Mouse (Mus musculus): ENCODE results near the gene Grm8. TPM values are rescaled to one million over a fixed set of nuclear protein-coding genes. Genes with fewer than 3 reads are reported as not detected.
A peak's percentile ranks its signal among the peaks of the same experiment; 100 is the strongest.

The Grm8 gene
- 0.09 and 0.35 TPM in 2 replicates for polyA plus RNA-seq (2015; fragmentation: Nextera tagmentation; extraction: Ambion mirVana)

GRCm38 (mm10) chr6:28135001-28135401, at the start of gene Grm8:
TSS of gene Grm8 (minus strand) at chr6:28135178.
- Histone ChIP-seq H3K4me2 (replicated peaks; ENCODE audit: low read depth, low read length) (peak within 1 kb of the TSS; percentile 99), H3K9ac (replicated peaks; ENCODE audit: low read length) (peak within 1 kb of the TSS; percentile 59), H3K27me3 (ENCODE audit: insufficient read depth, low read length) (peaks cover 45% of the 10 kb centered on the region), H3K4me3 (ENCODE audit: low read length) (peak within 1 kb of the TSS; percentile 57), H3K27ac (ENCODE audit: low read length) (no peak within 1 kb of the TSS), H3K36me3 (ENCODE audit: insufficient read depth, low read length) (no peaks in the 10 kb centered on the region), H3K4me1 (ENCODE audit: insufficient read depth, low read length) (peaks cover 21% of the 10 kb centered on the region), H3K9me3 (ENCODE audit: low read length) (no peaks in the 10 kb centered on the region)
- ATAC-seq (ENCODE audit: low FRiP score, low TSS enrichment), result peak; percentile 11
- WGBS, result under 1% methylated on average over 42 of the region's 42 CpGs

DNA sequence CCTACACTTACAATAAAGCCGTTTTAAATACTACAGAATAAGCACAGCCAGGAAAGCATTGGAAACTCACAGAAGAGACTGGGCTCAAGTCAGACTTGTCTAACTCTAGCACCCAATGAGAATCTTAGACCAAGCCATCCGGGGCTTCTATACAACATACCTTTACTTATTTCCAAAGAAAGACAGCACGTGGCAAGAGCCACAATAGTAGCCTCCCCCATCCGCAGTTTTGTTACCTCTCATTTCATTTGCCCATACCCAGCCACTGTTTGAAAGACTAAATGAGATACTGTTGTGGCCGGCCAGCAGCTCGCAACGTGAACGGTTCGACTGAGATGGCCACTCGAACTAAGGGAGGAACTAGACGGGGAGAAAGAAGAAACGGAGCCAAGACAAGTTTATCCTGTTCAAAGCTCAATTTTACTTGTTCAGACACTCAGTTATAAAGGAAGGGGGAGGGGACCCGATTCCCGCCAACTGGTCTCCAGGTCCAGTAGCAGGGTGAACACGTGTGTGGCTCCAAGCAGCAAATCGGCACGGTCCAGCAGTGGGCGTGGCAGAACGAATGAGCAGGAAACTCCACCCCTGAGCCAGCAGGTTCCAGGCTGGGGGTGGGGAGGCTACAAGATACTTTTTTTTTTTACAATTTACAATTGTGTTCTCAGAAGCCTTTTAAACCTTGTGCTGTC, 35.0 kb upstream of the Grm8 start:
- Histone ChIP-seq H3K27ac (ENCODE audit: low read length) (no peak overlapping the region), H3K4me3 (ENCODE audit: low read length) (no peak overlapping the region), H3K4me2 (replicated peaks; ENCODE audit: low read depth, low read length) (no peak overlapping the region), H3K9ac (replicated peaks; ENCODE audit: low read length) (no peak overlapping the region), H3K9me3 (ENCODE audit: low read length) (no peaks in the 10 kb centered on the region), H3K27me3 (ENCODE audit: insufficient read depth, low read length) (no peaks in the 10 kb centered on the region), H3K4me1 (ENCODE audit: insufficient read depth, low read length) (no peaks in the 10 kb centered on the region), H3K36me3 (ENCODE audit: insufficient read depth, low read length) (no peaks in the 10 kb centered on the region)
- WGBS, result 76% methylated on average over 19 of the region's 19 CpGs
- no peak for ATAC-seq (ENCODE audit: low FRiP score, low TSS enrichment)

- 76% methylated on average over 5 of the region's 5 CpGs for WGBS
- Histone ChIP-seq H3K36me3 (ENCODE audit: insufficient read depth, low read length) (no peaks in the 10 kb centered on the region), H3K4me3 (ENCODE audit: low read length) (no peak overlapping the region), H3K4me2 (replicated peaks; ENCODE audit: low read depth, low read length) (no peak overlapping the region), H3K9me3 (ENCODE audit: low read length) (no peaks in the 10 kb centered on the region), H3K9ac (replicated peaks; ENCODE audit: low read length) (no peak overlapping the region), H3K27ac (ENCODE audit: low read length) (no peak overlapping the region), H3K27me3 (ENCODE audit: insufficient read depth, low read length) (no peaks in the 10 kb centered on the region), H3K4me1 (ENCODE audit: insufficient read depth, low read length) (no peaks in the 10 kb centered on the region)
- no peak for ATAC-seq (ENCODE audit: low FRiP score, low TSS enrichment)
Measured at GRCm38 (mm10) chr6:28160399-28160798, 25.4 kb upstream of the Grm8 start.

DNA sequence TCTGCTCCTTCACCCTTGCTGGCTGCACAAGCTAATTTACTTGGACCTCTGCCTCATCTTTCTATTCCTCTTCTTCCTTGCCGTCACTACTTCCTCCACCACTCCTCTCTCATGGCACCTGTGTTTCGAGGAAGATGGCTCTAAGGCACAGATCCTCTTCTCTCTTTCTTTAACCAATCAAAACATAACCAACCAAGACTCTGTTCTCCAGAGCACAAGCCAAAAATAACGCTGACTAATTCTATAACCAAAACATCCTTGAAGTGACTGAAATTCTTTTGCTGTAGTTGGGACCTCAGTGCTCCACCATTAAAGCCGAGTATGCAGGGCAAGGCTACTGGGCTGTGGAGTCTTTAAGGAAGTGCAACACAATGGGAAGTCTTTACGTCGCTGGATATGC, 11.5 kb upstream of the Grm8 start:
- no peaks in the 10 kb centered on the region for H3K36me3 ChIP-seq (ENCODE audit: insufficient read depth, low read length)
- H3K27me3 ChIP-seq (ENCODE audit: insufficient read depth, low read length), result no peaks in the 10 kb centered on the region
- H3K4me1 ChIP-seq (ENCODE audit: insufficient read depth, low read length), result no peaks in the 10 kb centered on the region
- no peak overlapping the region for H3K4me3 ChIP-seq (ENCODE audit: low read length)
- H3K27ac ChIP-seq (ENCODE audit: low read length), result no peak overlapping the region
- H3K9me3 ChIP-seq (ENCODE audit: low read length), result no peaks in the 10 kb centered on the region
- WGBS, result 74% methylated on average over 6 of the region's 6 CpGs
- H3K9ac ChIP-seq (replicated peaks; ENCODE audit: low read length), result no peak overlapping the region
- no peak overlapping the region for H3K4me2 ChIP-seq (replicated peaks; ENCODE audit: low read depth, low read length)
- ATAC-seq (ENCODE audit: low FRiP score, low TSS enrichment), result no peak

DNA sequence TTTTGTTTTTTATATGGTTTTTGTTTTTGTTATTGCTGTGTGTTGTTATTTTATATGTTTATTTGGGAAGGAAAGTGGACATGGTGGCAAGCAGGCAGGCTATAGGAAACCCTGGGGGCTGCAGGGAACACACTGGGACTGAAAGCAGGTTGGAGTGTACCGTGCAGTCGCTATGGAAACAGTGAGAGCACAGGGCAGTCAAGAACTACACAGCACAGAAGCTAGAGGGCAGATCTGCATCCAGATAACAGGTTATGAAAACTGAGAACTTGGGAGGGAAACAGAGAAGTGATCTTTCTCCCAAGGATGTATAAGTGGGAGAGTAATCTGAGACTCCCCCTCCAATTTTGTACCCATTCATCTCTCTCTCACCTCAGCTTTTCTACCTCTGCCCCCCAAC, 7.4 kb upstream of the Grm8 start:
- H3K4me3 ChIP-seq (ENCODE audit: low read length), result no peak overlapping the region
- no peaks in the 10 kb centered on the region for H3K9me3 ChIP-seq (ENCODE audit: low read length)
- no peak overlapping the region for H3K9ac ChIP-seq (replicated peaks; ENCODE audit: low read length)
- H3K4me1 ChIP-seq (ENCODE audit: insufficient read depth, low read length), result no peaks in the 10 kb centered on the region
- no peaks in the 10 kb centered on the region for H3K27me3 ChIP-seq (ENCODE audit: insufficient read depth, low read length)
- H3K27ac ChIP-seq (ENCODE audit: low read length), result no peak overlapping the region
- H3K4me2 ChIP-seq (replicated peaks; ENCODE audit: low read depth, low read length), result no peak overlapping the region
- ATAC-seq (ENCODE audit: low FRiP score, low TSS enrichment), result peak; percentile 95
- H3K36me3 ChIP-seq (ENCODE audit: insufficient read depth, low read length), result no peaks in the 10 kb centered on the region
- WGBS, result 8% methylated on average over 2 of the region's 2 CpGs

DNA sequence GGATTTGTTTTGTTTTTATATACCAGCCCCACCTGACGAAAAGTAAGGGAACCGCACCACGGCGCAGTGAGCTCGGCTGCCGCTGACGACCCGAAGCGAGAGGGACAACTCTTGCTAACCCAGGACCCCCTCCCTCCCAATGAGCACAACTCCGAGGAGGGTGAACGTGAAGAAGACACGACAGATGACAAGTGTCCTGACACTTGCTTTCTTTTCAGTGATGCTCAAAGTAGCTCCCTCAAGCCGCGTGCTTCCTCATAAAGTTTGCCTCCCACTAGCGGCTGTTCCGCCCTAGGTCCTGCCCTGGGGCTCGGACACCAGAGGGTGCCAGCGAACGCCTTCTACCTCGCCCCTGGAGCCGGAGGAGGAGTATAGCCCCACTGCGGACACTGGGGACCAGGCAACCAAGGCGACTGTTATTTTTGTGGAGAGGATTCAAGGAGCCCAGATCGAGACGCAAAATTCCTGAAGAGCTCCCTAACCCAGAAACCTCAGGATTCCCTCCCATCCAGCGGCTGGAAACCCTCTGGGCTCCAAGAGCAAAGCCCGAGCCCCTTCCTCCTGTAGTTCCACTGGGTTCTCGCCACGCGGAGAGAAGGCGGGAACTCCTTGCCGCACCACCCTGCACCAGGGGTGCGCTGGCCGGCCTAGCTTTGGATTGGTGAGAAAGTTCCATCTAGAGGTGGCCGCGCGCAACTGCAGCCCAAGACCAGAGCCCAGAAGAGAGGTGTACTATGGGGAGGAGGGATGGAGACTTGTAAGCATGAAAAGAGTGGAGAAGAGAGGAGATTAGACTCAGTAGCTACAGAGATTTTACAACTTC, 644 bp upstream of the Grm8 start:
- ATAC-seq (ENCODE audit: low FRiP score, low TSS enrichment), result peak; percentile 93
- peak overlapping the region; percentile 99 for H3K4me2 ChIP-seq (replicated peaks; ENCODE audit: low read depth, low read length)
- peaks cover 21% of the 10 kb centered on the region for H3K4me1 ChIP-seq (ENCODE audit: insufficient read depth, low read length)
- peaks cover 41% of the 10 kb centered on the region for H3K27me3 ChIP-seq (ENCODE audit: insufficient read depth, low read length)
- H3K27ac ChIP-seq (ENCODE audit: low read length), result no peak overlapping the region
- H3K9me3 ChIP-seq (ENCODE audit: low read length), result no peaks in the 10 kb centered on the region
- under 1% methylated on average over 37 of the region's 37 CpGs for WGBS
- peak overlapping the region; percentile 57 for H3K4me3 ChIP-seq (ENCODE audit: low read length)
- peak overlapping the region; percentile 59; the same call in 1 of the 2 replicates for H3K9ac ChIP-seq (replicated peaks; ENCODE audit: low read length)
- no peaks in the 10 kb centered on the region for H3K36me3 ChIP-seq (ENCODE audit: insufficient read depth, low read length)

- H3K27ac ChIP-seq (ENCODE audit: low read length), result no peak overlapping the region
- H3K9ac ChIP-seq (replicated peaks; ENCODE audit: low read length), result peak overlapping the region; percentile 59; the same call in 1 of the 2 replicates
- H3K4me3 ChIP-seq (ENCODE audit: low read length), result peak overlapping the region; percentile 57
- H3K9me3 ChIP-seq (ENCODE audit: low read length), result no peaks in the 10 kb centered on the region
- H3K36me3 ChIP-seq (ENCODE audit: insufficient read depth, low read length), result no peaks in the 10 kb centered on the region
- H3K4me1 ChIP-seq (ENCODE audit: insufficient read depth, low read length), result peaks cover 21% of the 10 kb centered on the region
- ATAC-seq (ENCODE audit: low FRiP score, low TSS enrichment), result no peak
- peak overlapping the region; percentile 99 for H3K4me2 ChIP-seq (replicated peaks; ENCODE audit: low read depth, low read length)
- under 1% methylated on average over 20 of the region's 20 CpGs for WGBS
- H3K27me3 ChIP-seq (ENCODE audit: insufficient read depth, low read length), result peaks cover 45% of the 10 kb centered on the region
Measured at GRCm38 (mm10) chr6:28134251-28134801, 652 bp downstream of the Grm8 start.

DNA sequence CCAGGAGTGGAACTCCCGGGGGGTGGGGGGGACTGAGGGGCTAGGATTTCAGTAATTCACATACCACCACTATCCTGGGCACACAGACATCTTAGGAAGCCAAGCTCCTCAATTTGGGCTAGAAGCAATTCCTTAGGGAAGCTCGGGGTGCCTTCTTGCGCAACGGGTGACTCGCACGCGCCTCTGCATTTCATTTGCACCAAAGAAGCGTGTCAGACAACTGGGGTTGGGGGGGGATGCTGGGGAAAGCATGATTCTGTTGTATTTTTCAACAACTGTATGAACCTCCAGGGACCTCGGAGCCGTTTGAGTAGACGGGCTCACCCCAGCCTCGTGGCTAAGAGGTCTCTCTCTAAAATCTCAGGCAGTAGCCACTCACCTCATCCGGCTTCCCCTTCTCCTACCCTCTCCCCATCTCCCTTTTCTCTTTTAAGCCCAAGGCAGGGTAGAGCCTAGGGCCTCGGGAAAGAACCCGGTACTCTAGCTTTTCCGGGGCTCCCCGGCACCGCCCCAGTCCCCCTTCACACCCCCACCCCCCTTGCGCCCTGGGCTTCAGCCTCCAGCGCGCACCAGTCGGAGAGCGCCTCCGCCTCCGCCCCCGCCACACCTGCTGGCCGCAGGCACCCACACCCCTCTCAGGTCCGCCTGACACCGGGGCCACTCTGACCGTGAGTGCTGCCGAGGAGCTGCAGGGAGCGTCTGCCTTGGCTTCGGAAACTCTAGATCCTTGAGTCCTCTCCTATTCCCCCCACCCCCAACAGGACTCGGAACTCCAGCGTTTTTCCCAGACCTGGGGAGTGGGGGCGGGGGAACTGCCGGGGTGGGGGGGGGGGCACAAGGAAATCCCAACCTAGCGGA, 1.5 kb downstream of the Grm8 start:
- no peaks in the 10 kb centered on the region for H3K9me3 ChIP-seq (ENCODE audit: low read length)
- peaks cover 45% of the 10 kb centered on the region for H3K27me3 ChIP-seq (ENCODE audit: insufficient read depth, low read length)
- no peak overlapping the region for H3K27ac ChIP-seq (ENCODE audit: low read length)
- 0 out of 2 replicates have a peak, but pooled peaks have one; percentile 12 for ATAC-seq (ENCODE audit: low FRiP score, low TSS enrichment)
- peak overlapping the region; percentile 99 for H3K4me2 ChIP-seq (replicated peaks; ENCODE audit: low read depth, low read length)
- no peak overlapping the region for H3K9ac ChIP-seq (replicated peaks; ENCODE audit: low read length)
- H3K36me3 ChIP-seq (ENCODE audit: insufficient read depth, low read length), result no peaks in the 10 kb centered on the region
- peaks cover 21% of the 10 kb centered on the region for H3K4me1 ChIP-seq (ENCODE audit: insufficient read depth, low read length)
- peak overlapping the region; percentile 57 for H3K4me3 ChIP-seq (ENCODE audit: low read length)
- 1% methylated on average over 36 of the region's 38 CpGs for WGBS

DNA sequence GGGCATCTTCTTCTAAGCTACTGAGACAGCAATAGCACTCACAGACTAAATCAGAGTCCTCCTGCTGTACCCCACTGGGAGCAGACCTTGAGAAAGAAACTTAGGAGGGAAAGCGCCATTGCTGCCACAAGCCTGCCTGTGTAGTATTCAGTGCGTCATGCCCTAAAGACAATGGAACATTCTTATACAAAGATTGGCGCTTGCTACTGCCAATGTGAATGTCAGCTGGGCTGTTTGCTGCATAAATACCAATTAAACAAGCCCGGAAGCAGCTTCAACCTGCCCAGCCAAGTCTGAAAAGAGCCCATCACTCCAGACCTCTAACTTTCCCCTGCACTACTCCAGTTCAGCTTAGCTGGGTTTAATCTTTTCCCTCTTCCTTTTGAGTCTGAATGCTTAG, 2.9 kb downstream of the Grm8 start:
- Histone ChIP-seq H3K4me3 (ENCODE audit: low read length) (no peak overlapping the region), H3K9me3 (ENCODE audit: low read length) (no peaks in the 10 kb centered on the region), H3K27me3 (ENCODE audit: insufficient read depth, low read length) (peaks cover 45% of the 10 kb centered on the region), H3K4me1 (ENCODE audit: insufficient read depth, low read length) (peaks cover 21% of the 10 kb centered on the region), H3K9ac (replicated peaks; ENCODE audit: low read length) (no peak overlapping the region), H3K27ac (ENCODE audit: low read length) (no peak overlapping the region), H3K36me3 (ENCODE audit: insufficient read depth, low read length) (no peaks in the 10 kb centered on the region), H3K4me2 (replicated peaks; ENCODE audit: low read depth, low read length) (no peak overlapping the region)
- WGBS, result 17% methylated on average over 4 of the region's 4 CpGs
- no peak for ATAC-seq (ENCODE audit: low FRiP score, low TSS enrichment)
